Mouse (Mus musculus) mesoderm, embryonic 11.5 days (tissue): ENCODE measurements around the gene Cask.
A peak's percentile ranks its signal among the peaks of the same experiment; 100 is the strongest.
"Not testable (repeated sequence)": the region's sequence is repeated elsewhere in the genome, so short reads cannot be mapped to it uniquely, and the experiment has no call there.

Experiments
- DNase-seq: peaks from one replicate; pipeline ENCODE4 v3.0.0-alpha.2; 2012; ENCODE audit warnings: low read depth, low spot score

Gene Cask

GRCm38 (mm10) chrX:13851285-13851684 is at the start of gene Cask:
Gene Cask (minus strand): TSS chrX:13851367.
- no peak for DNase-seq

GRCm38 (mm10) chrX:13889976-13890375 is 38.8 kb upstream of the Cask start:
- peak; percentile 7 for DNase-seq

GRCm38 (mm10) chrX:13884348-13884747 is 33.2 kb upstream of the Cask start:
- DNase-seq: no peak

GRCm38 (mm10) chrX:13881969-13882368 is 30.8 kb upstream of the Cask start:
- DNase-seq: peak; percentile 20

- no peak for DNase-seq
These were observed 9.0 kb upstream of the Cask start for GRCm38 (mm10) chrX:13860145-13860544.

- DNase-seq: no peak
These were observed 7.9 kb upstream of the Cask start for GRCm38 (mm10) chrX:13859051-13859450.

- no peak for DNase-seq
These were observed 2.7 kb downstream of the Cask start for GRCm38 (mm10) chrX:13848473-13848872.

GRCm38 (mm10) chrX:13847502-13847851 is 3.7 kb downstream of the Cask start:
- peak; percentile 10 for DNase-seq

GRCm38 (mm10) chrX:13846653-13847501 is 4.3 kb downstream of the Cask start:
- DNase-seq: peak; percentile 92

- DNase-seq: peak; percentile 48
These were observed 5.1 kb downstream of the Cask start for GRCm38 (mm10) chrX:13845858-13846652.

GRCm38 (mm10) chrX:13845141-13845857 is 5.9 kb downstream of the Cask start:
- DNase-seq: peak; percentile 13

GRCm38 (mm10) chrX:13822792-13823191 is 28.4 kb downstream of the Cask start:
- no peak for DNase-seq

GRCm38 (mm10) chrX:13798754-13799153 is 52.4 kb downstream of the Cask start:
- DNase-seq: no peak

- no peak for DNase-seq
These were observed 85.5 kb downstream of the Cask start for GRCm38 (mm10) chrX:13765672-13766071.

GRCm38 (mm10) chrX:13765024-13765423 is 86.1 kb downstream of the Cask start:
- no peak for DNase-seq

- DNase-seq: peak; percentile 0
These were observed 93.7 kb downstream of the Cask start for GRCm38 (mm10) chrX:13757279-13758005.

GRCm38 (mm10) chrX:13741110-13741509 is 110.1 kb downstream of the Cask start:
- DNase-seq: no peak

- not testable (repeated sequence) for DNase-seq
These were observed 120.4 kb downstream of the Cask start for GRCm38 (mm10) chrX:13730785-13731184.

GRCm38 (mm10) chrX:13729835-13730480 is 121.2 kb downstream of the Cask start:
- DNase-seq: no peak

GRCm38 (mm10) chrX:13725573-13726403 is 125.4 kb downstream of the Cask start:
- DNase-seq: no peak
